Mouse (Mus musculus) forebrain, embryonic 10.5 days (tissue): Measurements from ENCODE around the gene Eps15. TPM values are rescaled to one million over a fixed set of nuclear protein-coding genes. Genes with fewer than 3 reads are reported as not detected.
A peak's percentile ranks its signal among the peaks of the same experiment; 100 is the strongest.

Source experiments
- DNase-seq: peaks from one replicate; pipeline ENCODE4 v3.0.0-alpha.2; 2017; ENCODE audit warnings: low spot score; ENCODE audit errors: extremely low spot score
- H3K27ac ChIP-seq: fragments of 300-500 bp; sonication (generic); 2 replicates; pipeline ENCODE4 v1.5.1; 2016; ENCODE audit warnings: mild to moderate bottlenecking
- H3K27me3 ChIP-seq: fragments of 300-500 bp; sonication (generic); 2 replicates; pipeline ENCODE4 v1.6.1; 2016; ENCODE audit warnings: mild to moderate bottlenecking; ENCODE audit not compliant: poor library complexity, severe bottlenecking
- H3K36me3 ChIP-seq: fragments of 300-500 bp; sonication (generic); replicated peaks from 2 replicates; pipeline ENCODE4 v1.6.1; 2016; ENCODE audit warnings: mild to moderate bottlenecking, moderate library complexity
- H3K4me1 ChIP-seq: fragments of 300-500 bp; sonication (generic); 2 replicates; pipeline ENCODE4 v1.6.1; 2016
- H3K4me3 ChIP-seq: fragments of 300-500 bp; sonication (generic); 2 replicates; pipeline ENCODE4 v1.5.1; 2016; ENCODE audit warnings: mild to moderate bottlenecking, moderate library complexity
- H3K9me3 ChIP-seq: fragments of 300-500 bp; sonication (generic); 2 replicates; pipeline ENCODE4 v1.6.1; 2016; ENCODE audit warnings: mild to moderate bottlenecking, moderate library complexity
- WGBS: fragments of 180-500 bp; shearing (Covaris S2); methylation state at CpG from one replicate; pipeline ENCODE4 v1.1.7; 2016; 5-methylcytosine and 5-hydroxymethylcytosine counted together
- polyA plus RNA-seq: library from polyadenylated mRNA; unstranded; fragments of >200 nt; fragmentation: Nextera tagmentation; extraction: Ambion mirVana; gene quantifications from 2 replicates; pipeline ENCODE4 v1.2.1, GENCODE M21; 2016

Gene Eps15
- polyA plus RNA-seq, 1 experiment from 2014 or later: 32.8 TPM

DNA sequence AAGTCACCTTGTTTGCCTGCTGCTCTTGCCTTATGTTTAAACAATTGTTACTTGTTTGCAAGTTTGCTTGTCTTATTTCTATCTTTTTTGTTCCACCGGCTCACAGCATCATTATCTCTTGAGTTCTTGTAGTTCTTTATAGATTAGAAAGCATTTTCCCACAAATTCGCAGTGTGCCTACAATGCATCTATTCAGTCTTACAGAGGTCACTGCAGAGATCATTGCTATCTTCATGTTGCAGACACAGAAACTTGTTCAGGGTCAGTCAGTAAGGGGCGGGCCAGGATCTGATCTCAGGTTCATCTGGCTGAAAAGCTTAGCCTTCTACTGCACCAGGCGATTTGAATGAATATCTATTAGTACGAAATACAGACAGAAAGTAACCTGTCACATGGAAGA, 25.6 kb upstream of the Eps15 start:
- no peak overlapping the region for H3K4me3 ChIP-seq
- 0 out of 2 replicates have a peak, but pooled peaks cover 4% of the 10 kb centered on the region for H3K4me1 ChIP-seq
- DNase-seq: no peak
- no peak overlapping the region for H3K27ac ChIP-seq
- H3K27me3 ChIP-seq: no peaks in the 10 kb centered on the region
- no peaks in the 10 kb centered on the region for H3K36me3 ChIP-seq
- no peaks in the 10 kb centered on the region for H3K9me3 ChIP-seq
- WGBS: 87% methylated on average over 5 of the region's 5 CpGs

DNA sequence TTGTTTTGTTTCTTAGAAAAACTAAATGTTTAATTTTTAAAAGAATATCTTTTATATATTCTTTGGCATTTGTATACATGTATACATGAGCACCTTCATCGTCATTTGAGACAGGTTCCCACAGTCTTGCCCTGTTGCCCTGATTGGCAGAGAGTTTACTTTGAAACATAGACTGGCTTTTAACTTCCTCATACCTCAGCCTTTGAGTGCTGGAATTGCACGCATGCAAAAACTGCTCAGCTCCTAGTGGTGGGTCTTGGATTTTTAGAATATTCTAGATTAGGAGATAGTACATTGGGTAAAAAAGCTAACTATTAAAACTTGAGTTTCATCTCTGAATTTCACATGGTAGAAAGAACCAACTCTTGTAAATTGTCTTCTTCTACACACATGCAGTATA, 24.7 kb upstream of the Eps15 start:
- DNase-seq: no peak
- Histone ChIP-seq H3K9me3 (no peaks in the 10 kb centered on the region), H3K4me3 (no peak overlapping the region), H3K27me3 (no peaks in the 10 kb centered on the region), H3K4me1 (0 out of 2 replicates have a peak, but pooled peaks cover 4% of the 10 kb centered on the region), H3K36me3 (no peaks in the 10 kb centered on the region), H3K27ac (no peak overlapping the region)
- 87% methylated on average over 2 of the region's 2 CpGs for WGBS

DNA sequence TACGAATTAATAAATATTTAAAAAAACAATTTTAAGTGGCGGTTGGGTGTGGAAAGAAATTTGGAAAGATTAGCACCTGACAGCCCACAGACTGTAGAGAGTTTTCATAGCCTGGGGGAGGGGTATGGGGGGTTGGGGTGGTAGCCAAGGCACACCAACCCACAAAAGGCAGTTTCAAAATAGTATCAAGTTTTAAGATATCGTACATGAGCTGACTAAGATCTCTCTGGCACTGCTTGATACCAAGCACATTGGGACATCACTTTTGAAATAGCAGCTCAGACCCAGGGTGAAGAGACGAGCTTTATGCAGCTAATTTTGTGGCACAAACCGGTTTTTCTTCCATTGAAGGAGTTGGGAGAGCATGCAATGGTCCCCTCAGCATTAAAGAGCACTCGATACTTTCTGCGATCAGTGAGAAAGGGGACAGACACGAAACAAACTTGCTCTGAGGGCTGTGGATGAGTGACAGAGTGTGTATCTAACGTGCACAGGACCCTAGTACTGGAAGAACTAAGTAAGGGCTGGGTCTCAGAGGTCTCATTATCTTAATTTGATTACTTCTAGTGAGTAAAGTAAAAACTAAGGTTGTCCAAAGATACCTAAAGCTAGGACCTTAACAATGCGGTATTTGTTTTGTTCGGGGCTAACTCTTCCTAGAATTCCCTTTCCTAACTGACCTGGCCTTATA, 24.2 kb upstream of the Eps15 start:
- WGBS: 83% methylated on average over 11 of the region's 11 CpGs
- no peak overlapping the region for H3K27ac ChIP-seq
- 0 out of 2 replicates have a peak, but pooled peaks cover 4% of the 10 kb centered on the region for H3K4me1 ChIP-seq
- no peaks in the 10 kb centered on the region for H3K36me3 ChIP-seq
- no peaks in the 10 kb centered on the region for H3K27me3 ChIP-seq
- H3K4me3 ChIP-seq: no peak overlapping the region
- no peak for DNase-seq
- H3K9me3 ChIP-seq: no peaks in the 10 kb centered on the region

DNA sequence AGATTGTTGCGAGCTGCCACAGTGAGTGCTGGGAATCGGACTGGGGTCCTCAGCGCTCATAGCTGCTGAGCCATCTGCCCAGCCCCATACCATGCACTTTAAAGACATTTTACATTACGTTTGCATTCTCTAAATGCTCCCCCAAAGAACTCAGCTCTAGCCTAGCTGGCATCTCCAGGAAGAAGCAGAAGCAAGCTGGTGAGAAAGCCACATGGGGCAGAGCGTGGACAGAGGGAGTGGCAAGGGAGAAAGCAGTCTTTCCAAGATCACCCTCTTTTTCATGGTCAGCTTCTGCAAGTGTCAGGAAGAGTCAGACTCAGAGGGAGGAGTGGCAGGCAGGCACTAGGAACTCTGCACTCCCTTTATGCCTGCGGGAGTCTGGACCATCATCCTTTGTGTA, 23.3 kb upstream of the Eps15 start:
- H3K27ac ChIP-seq: no peak overlapping the region
- no peaks in the 10 kb centered on the region for H3K36me3 ChIP-seq
- H3K9me3 ChIP-seq: no peaks in the 10 kb centered on the region
- H3K27me3 ChIP-seq: no peaks in the 10 kb centered on the region
- DNase-seq: no peak
- WGBS: 91% methylated on average over 6 of the region's 6 CpGs
- H3K4me1 ChIP-seq: no peaks in the 10 kb centered on the region
- H3K4me3 ChIP-seq: no peak overlapping the region

DNA sequence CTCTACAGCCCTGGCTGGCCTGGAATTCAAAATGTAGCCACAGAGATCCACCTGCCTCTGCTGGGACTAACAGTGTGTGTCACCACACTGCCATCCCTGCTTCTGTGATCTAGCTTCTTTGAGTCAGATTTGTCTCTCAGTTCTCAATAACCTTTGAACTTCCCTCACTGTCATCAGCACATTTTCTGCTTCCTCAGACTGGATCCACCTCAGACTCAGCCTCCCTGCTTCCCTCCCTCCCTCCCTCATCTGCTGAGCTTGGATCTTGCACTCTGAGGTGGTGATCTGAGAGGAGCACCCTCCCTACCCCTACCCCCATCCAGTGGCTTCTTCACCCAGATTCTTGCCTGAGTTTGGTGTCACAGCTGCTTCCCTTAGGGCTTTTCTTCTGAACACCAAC, 22.4 kb upstream of the Eps15 start:
- Histone ChIP-seq H3K4me1 (no peaks in the 10 kb centered on the region), H3K9me3 (no peaks in the 10 kb centered on the region), H3K36me3 (no peaks in the 10 kb centered on the region), H3K4me3 (no peak overlapping the region), H3K27ac (no peak overlapping the region), H3K27me3 (no peaks in the 10 kb centered on the region)
- no peak for DNase-seq

DNA sequence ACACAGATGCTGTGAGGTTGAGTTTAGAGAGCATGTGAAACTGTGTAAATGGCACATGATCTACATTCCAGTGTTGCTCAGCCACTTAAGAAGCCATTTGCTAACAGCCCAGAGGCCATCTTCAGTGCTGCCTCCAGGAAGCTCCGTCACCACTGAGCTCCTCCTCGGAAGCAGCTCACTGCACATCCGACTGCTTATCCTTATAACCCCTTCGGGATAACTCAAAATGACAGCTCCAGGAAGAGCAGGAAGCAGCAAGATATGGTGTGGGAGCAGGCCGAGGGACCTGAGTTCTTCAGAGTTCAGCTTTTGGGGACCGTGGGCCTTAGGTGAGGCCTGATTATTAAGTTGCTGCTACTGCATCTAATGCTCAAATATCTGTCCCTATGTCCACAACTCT, 18.0 kb upstream of the Eps15 start:
- H3K9me3 ChIP-seq: no peaks in the 10 kb centered on the region
- no peak overlapping the region for H3K27ac ChIP-seq
- no peaks in the 10 kb centered on the region for H3K27me3 ChIP-seq
- DNase-seq: no peak
- H3K4me1 ChIP-seq: no peaks in the 10 kb centered on the region
- whole genome bisulfite sequencing: 89% methylated on average over 6 of the region's 6 CpGs
- no peak overlapping the region for H3K4me3 ChIP-seq
- H3K36me3 ChIP-seq: no peaks in the 10 kb centered on the region

DNA sequence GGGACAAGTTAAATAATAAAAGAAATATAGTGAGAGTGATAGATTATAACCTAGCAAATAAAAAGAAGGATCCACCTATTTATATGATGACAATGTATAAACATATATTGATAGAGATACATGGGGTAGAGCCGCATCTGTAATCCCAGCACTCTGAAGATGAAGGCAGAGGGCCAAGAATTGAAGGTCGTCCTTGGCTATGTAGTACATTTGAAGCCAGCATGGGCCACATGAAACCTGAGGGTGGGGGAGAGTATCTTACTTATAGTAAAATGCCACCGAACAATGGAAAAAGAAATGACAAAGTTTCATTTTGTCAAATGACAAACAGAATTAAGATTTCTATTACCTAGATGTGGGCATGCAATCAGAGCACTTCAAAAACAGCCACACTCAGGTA, 14.0 kb upstream of the Eps15 start:
- 89% methylated on average over 3 of the region's 3 CpGs for WGBS
- no peak overlapping the region for H3K4me3 ChIP-seq
- H3K27me3 ChIP-seq: no peaks in the 10 kb centered on the region
- H3K27ac ChIP-seq: no peak overlapping the region
- H3K4me1 ChIP-seq: no peaks in the 10 kb centered on the region
- H3K9me3 ChIP-seq: no peaks in the 10 kb centered on the region
- no peaks in the 10 kb centered on the region for H3K36me3 ChIP-seq
- DNase-seq: no peak

DNA sequence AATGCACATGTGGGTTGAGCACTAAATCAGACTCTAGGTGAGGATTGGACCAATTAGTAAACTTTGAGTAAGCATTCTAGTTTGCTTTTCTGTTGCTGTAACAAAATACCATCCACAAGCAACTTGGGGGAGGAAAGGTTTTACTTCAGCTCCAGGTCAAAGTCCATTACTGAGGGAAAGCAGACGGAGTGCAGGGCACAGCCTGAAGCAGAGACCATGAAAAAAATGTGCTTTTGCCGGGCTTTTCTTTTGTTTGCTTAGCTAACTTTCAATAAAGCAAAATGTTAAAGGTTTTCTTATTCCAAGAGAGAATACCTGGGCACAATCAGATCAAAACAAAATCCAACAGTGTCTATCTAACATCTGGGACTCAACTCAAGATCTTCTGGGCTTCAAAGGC, 13.3 kb upstream of the Eps15 start:
- Histone ChIP-seq H3K9me3 (no peaks in the 10 kb centered on the region), H3K27ac (no peak overlapping the region), H3K4me1 (no peaks in the 10 kb centered on the region), H3K27me3 (no peaks in the 10 kb centered on the region), H3K36me3 (no peaks in the 10 kb centered on the region), H3K4me3 (no peak overlapping the region)
- no peak for DNase-seq
- 78% methylated on average over 2 of the region's 2 CpGs for WGBS

DNA sequence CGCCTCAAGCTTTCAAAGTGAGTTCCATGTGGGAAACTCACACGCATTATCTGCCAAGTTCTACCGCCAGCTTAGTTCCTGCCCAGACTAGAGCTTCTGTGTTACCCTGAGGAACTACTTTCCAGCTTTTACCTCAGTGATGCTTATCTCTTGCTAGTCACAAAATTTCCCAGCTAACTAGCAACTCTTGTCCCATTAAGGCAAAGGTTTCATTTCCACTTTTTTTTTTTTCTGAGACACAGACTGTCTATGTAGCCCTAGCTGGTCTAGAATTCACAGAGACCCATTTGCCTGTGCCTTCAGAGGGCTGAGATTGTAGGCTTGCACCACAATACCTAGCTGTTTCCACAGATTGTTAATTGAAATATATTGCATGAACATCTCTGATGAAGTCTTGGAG, 12.6 kb upstream of the Eps15 start:
- DNase-seq: no peak

DNA sequence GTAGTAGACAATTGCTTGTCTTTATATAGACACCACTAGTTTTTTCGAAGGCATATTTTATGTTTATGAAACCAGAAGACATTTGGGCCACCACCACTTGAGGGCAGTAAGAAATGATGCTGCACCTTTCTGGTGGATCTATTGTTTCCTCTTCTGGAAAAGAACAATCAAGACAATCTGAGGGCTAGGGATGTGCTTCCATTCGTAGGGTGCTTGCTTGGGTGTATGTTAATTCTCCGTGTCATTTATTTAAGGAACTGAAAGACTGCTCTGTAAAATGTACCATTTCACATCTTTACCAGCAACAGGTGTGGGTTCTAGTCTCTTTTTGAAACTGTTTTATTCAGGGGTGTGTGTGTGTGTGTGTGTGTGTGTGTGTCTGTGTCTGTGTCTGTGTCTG, 11.2 kb upstream of the Eps15 start:
- DNase-seq: no peak
- 82% methylated on average over 3 of the region's 3 CpGs for WGBS
- Histone ChIP-seq H3K36me3 (no peaks in the 10 kb centered on the region), H3K9me3 (no peaks in the 10 kb centered on the region), H3K4me1 (no peaks in the 10 kb centered on the region), H3K4me3 (no peak overlapping the region), H3K27ac (no peak overlapping the region), H3K27me3 (no peaks in the 10 kb centered on the region)

More for the DNA sequence above, 12.6 kb upstream of the Eps15 start:
- no peaks in the 10 kb centered on the region for H3K4me1 ChIP-seq
- 89% methylated on average over 3 of the region's 3 CpGs for WGBS
- H3K9me3 ChIP-seq: no peaks in the 10 kb centered on the region
- no peaks in the 10 kb centered on the region for H3K27me3 ChIP-seq
- no peak overlapping the region for H3K27ac ChIP-seq
- H3K4me3 ChIP-seq: no peak overlapping the region
- H3K36me3 ChIP-seq: no peaks in the 10 kb centered on the region

DNA sequence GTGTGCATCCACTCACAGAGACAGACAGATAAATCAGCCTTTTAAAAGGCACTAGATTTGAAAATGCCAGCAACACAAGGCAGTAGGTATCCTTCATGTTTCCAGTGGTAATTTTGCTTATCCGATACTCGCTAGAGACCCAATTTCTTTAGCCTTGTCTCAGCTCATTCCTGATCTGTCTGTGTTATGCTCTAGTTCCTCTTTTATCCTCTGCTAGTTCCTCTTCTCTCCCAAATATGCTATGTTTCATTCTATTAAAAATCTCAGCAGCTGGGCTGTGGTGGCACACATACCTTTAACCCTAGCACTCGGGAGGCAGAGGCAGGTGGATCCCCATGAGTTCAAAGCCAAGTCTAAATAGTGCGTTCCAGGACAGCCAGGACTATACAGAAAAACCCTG, 8.3 kb upstream of the Eps15 start:
- no peaks in the 10 kb centered on the region for H3K36me3 ChIP-seq
- 94% methylated on average over 4 of the region's 4 CpGs for WGBS
- no peaks in the 10 kb centered on the region for H3K9me3 ChIP-seq
- no peak overlapping the region for H3K4me3 ChIP-seq
- no peaks in the 10 kb centered on the region for H3K4me1 ChIP-seq
- H3K27me3 ChIP-seq: no peaks in the 10 kb centered on the region
- H3K27ac ChIP-seq: no peak overlapping the region
- no peak for DNase-seq

DNA sequence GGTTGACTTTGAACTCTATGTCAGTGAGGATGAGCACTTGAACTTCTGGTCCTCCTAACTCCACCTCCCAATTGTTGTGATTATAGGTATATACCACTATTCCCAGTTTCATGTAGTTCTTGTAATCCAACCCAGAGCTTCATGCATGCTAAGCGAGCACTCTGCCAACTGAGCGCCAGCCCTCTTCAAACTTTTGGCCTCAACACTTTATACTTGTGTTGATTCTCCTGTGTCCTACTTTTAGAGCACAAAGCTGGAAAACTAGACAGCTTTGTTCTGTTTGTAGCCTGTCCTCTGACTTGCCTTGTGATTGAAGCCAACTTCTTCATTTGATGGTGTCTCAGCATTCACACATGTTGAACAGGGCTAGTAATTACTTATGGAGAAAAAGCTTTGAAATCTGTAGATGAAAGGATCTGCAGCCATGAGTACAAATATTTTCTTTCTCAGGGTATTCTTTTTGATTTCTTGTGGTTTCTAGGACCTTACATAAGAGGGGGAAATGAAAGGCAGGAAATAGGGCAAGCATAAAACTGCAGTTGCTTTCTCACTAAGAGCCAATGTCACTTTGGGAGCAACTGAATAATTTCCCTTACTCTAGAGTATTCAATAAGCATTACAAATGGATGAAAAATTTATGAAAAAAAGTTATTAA, 6.4 kb upstream of the Eps15 start:
- Histone ChIP-seq H3K36me3 (no peaks in the 10 kb centered on the region), H3K4me1 (no peaks in the 10 kb centered on the region), H3K9me3 (no peaks in the 10 kb centered on the region), H3K4me3 (no peak overlapping the region), H3K27me3 (no peaks in the 10 kb centered on the region), H3K27ac (no peak overlapping the region)
- 85% methylated on average over 2 of the region's 2 CpGs for WGBS
- no peak for DNase-seq

DNA sequence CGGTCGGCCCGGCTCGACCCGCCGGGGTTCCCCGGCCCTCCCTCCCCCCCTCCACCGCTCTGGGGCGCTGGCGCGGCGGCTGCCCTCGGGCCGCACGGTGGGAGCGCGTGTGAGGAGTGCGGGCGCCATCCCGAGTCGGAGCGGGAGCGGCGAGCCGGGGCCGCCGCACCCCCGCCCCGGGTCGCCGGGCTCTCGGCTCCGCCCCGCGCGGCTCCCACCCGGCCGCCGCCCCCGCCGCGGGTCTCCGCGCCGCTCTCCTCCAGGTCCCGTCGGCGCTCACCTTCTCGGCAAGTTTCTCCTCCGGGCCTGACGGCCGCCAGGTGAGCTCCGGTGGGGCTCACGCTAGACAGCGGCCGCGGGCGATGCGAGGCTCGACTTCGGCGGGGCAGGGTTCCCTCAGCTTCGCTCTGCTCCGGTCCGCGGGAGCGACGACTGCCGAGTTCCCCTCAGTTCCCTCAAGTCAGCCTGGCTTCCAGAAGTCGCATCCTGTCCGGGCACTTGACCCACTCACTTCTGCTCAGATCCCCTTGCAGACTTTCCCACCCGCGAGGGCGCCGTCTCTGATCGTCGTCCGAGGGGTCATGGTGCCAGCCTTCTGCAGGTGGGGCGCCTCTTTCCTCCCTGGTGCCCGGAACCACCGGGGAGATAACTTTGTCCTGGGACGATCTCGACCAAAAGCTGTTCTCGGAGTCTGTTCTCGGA, 542 bp downstream of the Eps15 start:
- Histone ChIP-seq H3K27ac (peak overlapping the region; percentile 91), H3K9me3 (no peaks in the 10 kb centered on the region), H3K4me3 (peak overlapping the region; percentile 91), H3K27me3 (peaks cover 12% of the 10 kb centered on the region), H3K36me3 (no peaks in the 10 kb centered on the region; the same call in 1 of the 2 replicates), H3K4me1 (peaks cover 8% of the 10 kb centered on the region)
- WGBS: under 1% methylated on average over 79 of the region's 85 CpGs
- DNase-seq: peak; percentile 46
